Mouse (Mus musculus) lung, adult 2 months (tissue): ENCODE results near the gene Clrn3.

Experiments used
- CTCF ChIP-seq: fragments of 200-500 bp; IDR thresholded peaks from 2 replicates; pipeline ENCODE4 v1.5.1; 2011; ENCODE audit warnings: mild to moderate bottlenecking, low read length, control low read depth; ENCODE audit not compliant: insufficient read depth
- POLR2A ChIP-seq: fragments of 200-500 bp; IDR thresholded peaks from 2 replicates; pipeline ENCODE4 v1.6.1; 2011; ENCODE audit warnings: low read depth, mild to moderate bottlenecking, control low read depth, low read length, borderline replicate concordance; ENCODE audit errors: extremely low read depth

- TF ChIP-seq CTCF (no peak), POLR2A (no peak)
These were observed 19.9 kb downstream of the Clrn3 start for GRCm38 (mm10) chr7:135508602-135509001.
